Comparison of ENCODE assay signal across 36 mouse cellular contexts in the genomic region with DNA sequence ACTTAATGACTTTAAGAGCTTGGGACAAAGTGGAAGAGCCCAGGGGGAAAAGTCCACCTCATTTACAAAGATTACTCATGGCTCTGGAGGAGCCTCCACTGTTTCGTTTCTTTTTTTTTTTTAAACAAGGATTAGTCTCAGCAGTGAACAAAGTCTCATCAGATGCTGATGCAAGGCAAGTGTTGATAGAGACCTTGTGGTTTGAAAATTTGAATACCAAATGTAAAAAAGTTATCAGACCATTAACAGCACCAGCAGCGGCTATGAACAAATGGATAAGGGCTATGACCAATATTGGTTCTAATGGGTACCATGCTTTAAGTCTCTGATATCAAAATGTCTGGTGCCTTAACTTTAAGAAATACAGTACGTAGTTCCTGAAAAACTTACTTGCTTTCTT. TPM values are rescaled to one million over a fixed set of nuclear protein-coding genes. Genes with fewer than 3 reads are reported as not detected.
"Had no signal": no experiment of that assay in that cellular context is flagged by ENCODE, and none has a peak within 500 bp of the region (broad histone marks: within the 10 kb centered on the region; RNA-seq: fewer than 3 reads in every experiment).

No protein-coding gene starts in this region.

- H3K4me3 ChIP-seq: heart, embryonic 10.5 days; heart, embryonic 12.5 days; heart, embryonic 13.5 days; heart, embryonic 15.5 days; hindbrain, embryonic 10.5 days; hindbrain, embryonic 12.5 days; hindbrain, embryonic 13.5 days; hindbrain, embryonic 15.5 days; intestine, embryonic 15.5 days; kidney, embryonic 15.5 days; layer of hippocampus, adult 2 months; left cerebral cortex, adult 2 months had no signal

- H3K27ac ChIP-seq: heart, embryonic 10.5 days; heart, embryonic 13.5 days; heart, embryonic 15.5 days; hindbrain, embryonic 10.5 days; hindbrain, embryonic 12.5 days; hindbrain, embryonic 13.5 days; hindbrain, embryonic 14.5 days; hindbrain, embryonic 15.5 days; hindbrain, postnatal 0 days; intestine, embryonic 15.5 days; kidney, embryonic 15.5 days; kidney, postnatal 0 days; layer of hippocampus, adult 2 months; left cerebral cortex, adult 2 months had no signal

- ATAC-seq: hindbrain, embryonic 16.5 days; hindbrain, postnatal 0 days; inflammation-experienced regulatory T-cells, adult 6 months; intestine, embryonic 15.5 days; intestine, embryonic 16.5 days had no signal

- H3K9ac ChIP-seq: heart, embryonic 12.5 days; heart, embryonic 13.5 days; heart, embryonic 15.5 days; hindbrain, embryonic 12.5 days; hindbrain, embryonic 13.5 days; hindbrain, embryonic 14.5 days; hindbrain, embryonic 15.5 days; intestine, embryonic 15.5 days; kidney, embryonic 15.5 days had no signal

- H3K36me3 ChIP-seq: heart, embryonic 10.5 days; heart, embryonic 12.5 days; heart, embryonic 13.5 days; heart, embryonic 15.5 days; hindbrain, embryonic 10.5 days; hindbrain, embryonic 12.5 days; hindbrain, embryonic 13.5 days; hindbrain, embryonic 15.5 days; intestine, embryonic 15.5 days; kidney, embryonic 15.5 days had no signal

- H3K9me3 ChIP-seq: heart, embryonic 10.5 days; heart, embryonic 12.5 days; heart, embryonic 13.5 days; heart, embryonic 15.5 days; hindbrain, embryonic 10.5 days; hindbrain, embryonic 12.5 days; hindbrain, embryonic 13.5 days; hindbrain, embryonic 15.5 days; intestine, embryonic 15.5 days; kidney, embryonic 15.5 days had no signal

- H3K4me1 ChIP-seq: intestine, embryonic 15.5 days had no signal

- DNase-seq: heart, postnatal 10 days; heart, postnatal 14 days; heart, postnatal 36 days; heart, postnatal 4 days; kidney, adult 11 months; kidney, adult 18-20 months; kidney, adult 2 months; kidney, adult 8-10 months; kidney, adult 9 months; kidney, postnatal 10 days; kidney, postnatal 14 days; kidney, postnatal 25 days; kidney, postnatal 36 days; kidney, postnatal 4 days; layer of hippocampus, adult 9-11 months; layer of hippocampus, postnatal 36 days had no signal

- H3K27me3 ChIP-seq: hindbrain, embryonic 12.5 days; hindbrain, embryonic 13.5 days; hindbrain, embryonic 15.5 days; intestine, embryonic 15.5 days; kidney, embryonic 15.5 days had no signal

- H3K4me2 ChIP-seq: heart, embryonic 11.5 days; heart, embryonic 12.5 days; heart, embryonic 13.5 days; heart, embryonic 15.5 days; hindbrain, embryonic 12.5 days; hindbrain, embryonic 13.5 days; hindbrain, embryonic 14.5 days; hindbrain, embryonic 15.5 days; intestine, embryonic 15.5 days; kidney, embryonic 15.5 days had no signal

RNA-seq across cellular contexts. Expression of gene Ccdc92, which starts 13.2 kb away (rescaled TPM):
- total RNA-seq: hematopoietic stem cell, adult 5-6 weeks had no signal
